Mouse (Mus musculus) intestine, embryonic 14.5 days (tissue): ENCODE measurements around the gene Olfr1555-ps1. TPM values are rescaled to one million over a fixed set of nuclear protein-coding genes. Genes with fewer than 3 reads are reported as not detected.

ENCODE experiments used
- ATAC-seq: fragments of 200-750 bp; cut with Nextera tagmentation; replicated peaks from 2 replicates; pipeline ENCODE4 v1.8.0; 2017; ENCODE audit warnings: low read depth, moderate number of reproducible peaks, moderate TSS enrichment, moderate library complexity; ENCODE audit not compliant: low FRiP score, low TSS enrichment
- DNase-seq: peaks from one replicate; pipeline ENCODE4 v3.0.0-alpha.2; 2018; ENCODE audit warnings: low spot score
- H3K27ac ChIP-seq: fragments of 300-500 bp; sonication (generic); 2 replicates; pipeline ENCODE4 v1.5.1; 2014; ENCODE audit warnings: low read depth, mild to moderate bottlenecking, control low read depth
- H3K27me3 ChIP-seq: fragments of 300-500 bp; sonication (generic); replicated peaks from 2 replicates; pipeline ENCODE4 v1.6.1; 2014; ENCODE audit warnings: low read length, control low read depth; ENCODE audit not compliant: control insufficient read depth, insufficient read depth
- H3K36me3 ChIP-seq: fragments of 300-500 bp; sonication (generic); 2 replicates; pipeline ENCODE4 v1.6.1; 2014; ENCODE audit warnings: low read length, control low read depth; ENCODE audit not compliant: control insufficient read depth, insufficient read depth
- H3K4me1 ChIP-seq: fragments of 300-500 bp; sonication (generic); replicated peaks from 2 replicates; pipeline ENCODE4 v1.6.1; 2014; ENCODE audit warnings: low read length, control low read depth, mixed read lengths; ENCODE audit not compliant: control insufficient read depth, insufficient read depth
- H3K4me2 ChIP-seq: fragments of 300-500 bp; sonication (generic); 2 replicates; pipeline ENCODE4 v1.6.1; 2014; ENCODE audit warnings: low read length
- H3K4me3 ChIP-seq: fragments of 300-500 bp; sonication (generic); 2 replicates; pipeline ENCODE4 v1.5.1; 2014; ENCODE audit warnings: low read depth, low read length, control low read depth, mixed read lengths
- H3K9ac ChIP-seq: fragments of 300-500 bp; sonication (generic); 2 replicates; pipeline ENCODE4 v1.6.1; 2014; ENCODE audit warnings: mild to moderate bottlenecking, low read length
- H3K9me3 ChIP-seq: fragments of 300-500 bp; sonication (generic); 2 replicates; pipeline ENCODE4 v1.6.1; 2016; ENCODE audit warnings: low read length, control low read depth; ENCODE audit not compliant: control insufficient read depth
- WGBS: fragments of 180-500 bp; shearing (Covaris S2); extraction: QIAGEN DNeasy Blood & Tissue Kit; methylation state at CpG from one replicate; pipeline ENCODE4 v1.1.7; 2014; 5-methylcytosine and 5-hydroxymethylcytosine counted together
- polyA plus RNA-seq: library from polyadenylated mRNA; unstranded; fragments of >200 nt; fragmentation: Nextera tagmentation; extraction: Ambion mirVana; gene quantifications from 2 replicates; pipeline ENCODE4 v1.2.1, GENCODE M21; 2014

Olfr1555-ps1 gene
- polyA plus RNA-seq, 1 experiment from 2014 or later = not detected

GRCm38 (mm10) chr19:12115797-12116196 lies 54.1 kb downstream of the Olfr1555-ps1 start, which contains the start of gene Olfr1428:
Gene Olfr1428, minus strand, starts transcription at chr19:12115897.
- no peaks in the 10 kb centered on the region for H3K4me1 ChIP-seq
- H3K27me3 ChIP-seq = no peaks in the 10 kb centered on the region
- no peak for DNase-seq
- H3K9ac ChIP-seq = no peak within 1 kb of the TSS
- ATAC-seq = no peak
- H3K4me2 ChIP-seq = no peak within 1 kb of the TSS
- no peak within 1 kb of the TSS for H3K27ac ChIP-seq
- H3K4me3 ChIP-seq = no peak within 1 kb of the TSS
- no peaks in the 10 kb centered on the region for H3K36me3 ChIP-seq
- WGBS = 76% methylated on average over 1 of the region's 1 CpGs
- no peaks in the 10 kb centered on the region for H3K9me3 ChIP-seq

Other genes starting within 250 kb of the Olfr1555-ps1 start
- 8.8 and 9.0 TPM in 2 replicates for gene Osbp, start 204.2 kb downstream of the Olfr1555-ps1 start, polyA plus RNA-seq
- not detected in 2 replicates for gene Olfr1423, start 128.8 kb downstream of the Olfr1555-ps1 start, polyA plus RNA-seq
- gene Olfr1424, start 107.4 kb downstream of the Olfr1555-ps1 start, polyA plus RNA-seq = 0.12 TPM in 1 of 2 replicates, not detected in the other
- not detected in 2 replicates for gene Olfr1425, start 92.4 kb downstream of the Olfr1555-ps1 start, polyA plus RNA-seq
- gene Olfr1426, start 78.1 kb downstream of the Olfr1555-ps1 start, polyA plus RNA-seq = not detected in 2 replicates
- not detected in 2 replicates for gene Olfr1427, start 66.8 kb downstream of the Olfr1555-ps1 start, polyA plus RNA-seq
- gene Olfr1428, start 54.2 kb downstream of the Olfr1555-ps1 start, polyA plus RNA-seq = not detected in 2 replicates
- not detected in 2 replicates for gene Olfr76, start 46.9 kb downstream of the Olfr1555-ps1 start, polyA plus RNA-seq
- not detected in 2 replicates for gene Olfr1431, start 30.5 kb upstream of the Olfr1555-ps1 start, polyA plus RNA-seq
- gene Olfr1432, start 62.5 kb upstream of the Olfr1555-ps1 start, polyA plus RNA-seq = 0.35 TPM in 1 of 2 replicates, not detected in the other
- not detected in 2 replicates for gene Olfr262, start 71.5 kb upstream of the Olfr1555-ps1 start, polyA plus RNA-seq
- not detected in 2 replicates for gene Olfr235, start 90.9 kb upstream of the Olfr1555-ps1 start, polyA plus RNA-seq
- not detected in 2 replicates for gene Olfr1434, start 109.7 kb upstream of the Olfr1555-ps1 start, polyA plus RNA-seq
- not detected in 2 replicates for gene Olfr1436, start 129.0 kb upstream of the Olfr1555-ps1 start, polyA plus RNA-seq
- not detected in 2 replicates for gene Olfr1437, start 155.0 kb upstream of the Olfr1555-ps1 start, polyA plus RNA-seq
- not detected in 2 replicates for gene Olfr1438-ps1, start 165.8 kb upstream of the Olfr1555-ps1 start, polyA plus RNA-seq
- not detected in 2 replicates for gene Olfr1440, start 217.2 kb upstream of the Olfr1555-ps1 start, polyA plus RNA-seq
- not detected in 2 replicates for gene Olfr1441, start 247.3 kb upstream of the Olfr1555-ps1 start, polyA plus RNA-seq